Mouse (Mus musculus) retina, adult 2 months (tissue): ENCODE measurements around the gene Ldhal6b.
"Not testable (repeated sequence)": the region's sequence is repeated elsewhere in the genome, so short reads cannot be mapped to it uniquely, and the experiment has no call there.

Experiments
- DNase-seq: peaks from one replicate; pipeline ENCODE4 v3.0.0-alpha.2; 2012; ENCODE audit warnings: low read depth, low spot score

Gene Ldhal6b

DNA sequence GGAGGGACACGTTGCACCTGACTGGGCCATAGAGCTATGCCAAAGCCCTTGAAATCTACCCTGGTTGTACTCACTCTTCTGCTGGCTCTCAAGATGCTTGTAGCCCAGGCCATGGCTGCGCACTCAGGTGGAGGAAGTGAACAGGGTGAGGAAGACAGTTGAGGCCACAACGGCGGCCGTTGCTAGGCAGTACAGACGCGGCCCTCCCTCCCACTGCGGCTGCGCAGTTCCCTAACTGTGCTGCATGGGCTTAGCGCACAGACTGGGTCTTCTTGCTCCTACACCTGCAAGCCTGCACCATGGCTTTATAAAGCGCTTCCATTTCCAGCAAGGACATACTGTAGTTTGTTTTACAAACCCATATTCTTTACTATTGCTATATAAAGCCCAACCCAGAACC, at the start of gene Ldhal6b:
TSS of gene Ldhal6b (minus strand) at position 223 of the 400 bp plus-strand sequence.
- DNase-seq = no peak

DNA sequence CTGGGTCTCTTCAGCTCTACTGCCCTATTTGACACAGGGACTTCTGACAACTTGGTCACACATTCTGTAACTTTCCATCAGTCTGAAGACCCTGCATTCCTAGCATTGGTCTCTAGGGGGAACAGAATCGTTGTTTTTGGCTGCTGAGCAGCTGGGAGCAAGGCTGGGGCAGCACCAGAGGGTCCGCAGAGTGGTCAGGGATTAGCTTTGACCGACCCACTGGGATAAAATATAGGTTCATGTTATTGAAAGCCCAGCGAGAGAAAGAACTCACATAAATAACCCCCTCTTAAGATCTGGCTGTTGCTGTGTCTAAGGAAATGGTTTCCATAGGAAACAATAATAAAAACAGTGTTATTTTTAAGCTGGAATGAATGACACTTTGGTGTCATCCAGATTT, 48.6 kb upstream of the Ldhal6b start:
- no peak for DNase-seq

DNA sequence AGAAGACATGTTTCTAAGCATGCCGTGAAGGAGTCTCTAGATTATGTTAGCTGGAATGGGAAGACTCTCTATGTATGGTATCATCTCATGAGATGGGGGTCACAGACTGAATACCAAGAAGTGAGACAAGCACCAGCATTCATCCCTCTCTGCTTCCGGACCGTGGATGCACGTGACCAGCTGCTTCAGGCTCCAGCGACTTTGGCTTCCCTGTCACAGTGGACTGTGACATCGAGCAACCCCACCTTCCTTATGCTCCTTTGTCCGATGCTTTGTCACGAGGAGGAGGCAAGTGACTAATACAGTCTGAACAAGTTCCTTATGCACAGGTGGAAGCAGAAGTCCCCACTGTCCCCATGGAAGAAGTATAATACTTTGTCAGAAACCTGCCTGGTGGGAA, 48.2 kb upstream of the Ldhal6b start:
- no peak for DNase-seq

DNA sequence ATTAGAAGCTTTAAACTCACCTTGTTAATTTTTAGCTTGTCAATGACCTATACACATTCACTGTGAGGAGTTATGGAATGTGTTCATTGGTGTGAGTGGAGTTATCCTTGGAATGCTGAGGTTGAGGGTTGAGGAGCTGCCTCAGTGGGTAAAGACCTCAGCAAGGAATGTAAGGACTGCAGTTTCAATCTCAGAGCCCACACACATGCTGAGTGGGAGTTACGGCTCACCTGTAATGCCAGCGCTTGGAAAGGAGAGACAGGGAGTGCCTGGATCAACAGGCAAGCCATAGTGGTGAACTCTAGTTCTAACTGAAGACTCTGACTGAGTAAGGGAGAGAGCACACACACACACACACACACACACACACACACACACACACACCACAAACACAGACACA, 45.3 kb upstream of the Ldhal6b start:
- DNase-seq = no peak

DNA sequence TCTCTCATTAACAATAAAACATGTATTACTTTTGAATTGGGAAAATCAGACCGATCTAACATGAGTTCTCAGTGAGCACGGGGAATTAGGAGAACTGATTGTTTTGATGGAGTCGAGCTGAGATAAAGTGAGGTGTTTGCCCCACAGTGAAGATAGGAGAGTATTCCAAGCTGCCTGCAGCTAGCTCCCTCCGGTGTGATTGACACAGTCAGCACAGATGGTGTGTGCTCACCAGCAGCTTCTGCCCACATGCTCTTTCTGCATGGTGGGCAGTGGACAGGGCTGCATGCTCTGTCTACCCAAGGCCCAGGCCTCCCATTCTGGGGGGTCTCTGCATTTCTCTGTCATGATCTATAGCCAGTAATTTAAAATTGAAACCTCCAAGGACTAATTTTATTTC, 35.1 kb upstream of the Ldhal6b start:
- no peak for DNase-seq

DNA sequence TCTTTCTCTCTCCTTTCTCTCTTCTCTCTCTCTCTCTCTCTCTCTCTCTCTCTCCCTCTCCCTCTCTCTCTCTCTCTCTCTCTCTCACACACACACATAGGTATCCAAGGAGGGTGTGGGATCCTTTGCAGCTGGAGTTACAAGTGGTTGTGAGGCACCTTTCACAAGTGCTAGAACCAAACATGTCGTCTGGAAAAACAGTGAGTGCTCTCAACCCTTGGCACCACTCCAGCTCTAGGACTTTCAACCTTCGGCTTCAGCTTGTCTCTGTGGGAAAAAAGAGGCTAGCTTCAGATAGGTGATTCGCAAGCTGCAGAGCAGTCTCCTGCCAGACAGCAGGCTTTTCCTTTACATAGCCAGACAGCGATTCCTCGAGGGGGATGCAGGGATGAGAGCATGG, 25.2 kb upstream of the Ldhal6b start:
- DNase-seq = no peak

DNA sequence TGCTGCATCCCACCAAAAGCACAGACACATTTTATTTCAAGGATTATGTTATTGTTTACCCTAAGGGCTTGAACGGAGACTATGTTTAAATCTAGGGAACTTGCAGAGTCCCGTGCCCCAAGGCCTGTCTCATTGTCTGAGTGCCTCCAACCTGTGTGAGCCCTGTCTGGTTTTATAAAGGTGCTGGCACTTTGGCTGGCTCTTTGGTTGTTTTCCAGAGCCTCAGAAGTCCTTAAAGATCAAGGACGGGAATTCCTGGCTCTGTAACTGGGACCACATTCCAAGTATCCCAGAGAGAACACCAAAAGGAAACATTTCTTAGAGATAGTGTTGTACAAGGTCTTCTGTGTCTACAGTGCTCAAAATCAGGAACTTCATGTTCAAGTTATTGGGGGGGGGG, 24.7 kb upstream of the Ldhal6b start:
- no peak for DNase-seq

DNA sequence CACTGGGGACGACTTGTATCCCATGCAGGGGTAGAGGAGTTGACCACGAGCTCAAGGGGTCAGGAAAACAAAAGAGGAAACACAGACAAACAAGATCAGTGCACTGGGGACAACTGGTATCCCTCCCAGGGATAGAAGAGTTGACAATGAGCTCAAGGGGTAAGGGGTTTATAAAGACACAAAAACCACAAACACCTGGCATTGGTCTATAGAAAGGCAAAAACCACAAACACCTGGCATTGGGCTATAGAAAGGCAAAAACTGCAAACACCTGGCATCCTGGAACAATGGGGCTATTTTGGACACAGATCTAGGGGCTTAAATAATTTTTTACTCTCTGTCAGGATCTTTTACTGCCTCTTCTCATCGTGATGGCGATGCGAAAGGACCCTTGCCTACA, 23.8 kb upstream of the Ldhal6b start:
- DNase-seq = not testable (repeated sequence)

DNA sequence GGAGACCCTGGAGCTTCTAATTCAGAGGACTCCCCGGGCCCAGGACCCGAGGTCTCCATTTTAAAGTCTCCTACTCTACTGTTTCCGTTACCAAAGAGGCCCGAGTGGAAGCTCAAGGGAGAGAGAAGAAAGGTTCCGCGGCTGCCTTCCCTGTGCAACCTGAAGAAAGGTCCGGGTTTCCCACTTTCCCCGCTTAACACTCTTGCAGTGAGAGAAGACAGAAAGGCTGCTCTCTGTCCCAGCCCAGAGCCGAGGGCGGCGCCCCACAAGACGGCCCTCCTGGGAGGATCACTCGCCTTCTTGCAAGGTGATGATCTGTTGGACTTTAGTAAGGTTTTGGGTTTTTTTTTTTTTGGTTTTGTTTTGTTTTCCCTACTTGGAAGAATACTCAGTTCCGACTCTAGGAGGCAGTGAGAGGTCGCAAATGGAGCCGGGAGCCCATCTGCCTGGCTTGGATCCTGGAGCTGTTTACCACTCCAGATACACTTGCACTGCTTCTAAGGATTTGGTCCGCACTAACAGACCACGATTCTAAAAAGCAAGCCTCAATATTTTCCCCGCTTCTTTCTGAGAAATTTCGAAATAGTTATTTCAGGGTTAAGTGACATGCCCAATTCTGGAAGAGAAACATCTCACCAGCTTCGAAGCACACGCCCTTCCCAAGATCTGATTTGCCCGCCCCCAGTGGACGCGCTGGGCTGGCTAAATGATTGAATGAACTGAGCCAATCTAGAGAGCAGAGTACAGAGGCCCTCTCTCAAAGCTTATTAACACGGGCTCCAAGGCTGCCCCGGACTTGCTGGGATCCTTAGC, 21.8 kb upstream of the Ldhal6b start, which contains the start of gene Tmem242:
TSS of gene Tmem242 (minus strand) at position 101 of the 813 bp plus-strand sequence.
- DNase-seq = peak; percentile 95

DNA sequence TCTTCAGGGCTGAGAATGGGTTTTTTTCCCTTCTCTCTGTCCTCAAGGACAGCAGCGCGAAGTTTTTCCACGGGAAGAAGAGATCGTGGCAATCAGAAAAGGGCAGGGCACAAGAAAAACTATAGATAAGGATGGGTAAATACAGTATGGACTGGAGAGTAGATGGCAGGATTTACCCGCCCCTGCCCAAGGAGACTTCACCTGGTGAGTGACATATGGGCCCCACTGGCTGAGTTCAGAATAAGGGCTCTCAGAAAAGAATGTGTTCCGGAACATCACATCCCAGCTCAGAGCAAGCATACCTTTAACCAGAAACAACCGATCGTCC, 21.2 kb upstream of the Ldhal6b start:
- no peak for DNase-seq

DNA sequence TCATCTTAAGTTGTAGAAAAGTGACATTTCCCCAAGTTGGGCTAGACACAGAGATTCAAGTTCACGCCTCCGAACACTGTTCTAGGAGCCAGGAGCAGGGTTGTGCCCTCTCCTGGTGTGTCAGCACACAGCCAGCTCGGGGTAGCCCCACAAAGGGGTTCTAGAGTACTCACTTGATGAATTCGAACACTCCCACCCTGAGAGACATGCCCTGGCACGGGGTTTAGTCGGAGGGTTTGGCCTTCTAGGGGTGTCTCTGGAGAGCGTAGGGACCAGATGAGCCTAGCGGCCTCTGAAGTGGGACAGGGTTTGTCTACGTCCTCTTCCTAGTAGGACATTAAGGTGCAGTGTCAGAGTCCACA, 11.2 kb upstream of the Ldhal6b start:
- no peak for DNase-seq

DNA sequence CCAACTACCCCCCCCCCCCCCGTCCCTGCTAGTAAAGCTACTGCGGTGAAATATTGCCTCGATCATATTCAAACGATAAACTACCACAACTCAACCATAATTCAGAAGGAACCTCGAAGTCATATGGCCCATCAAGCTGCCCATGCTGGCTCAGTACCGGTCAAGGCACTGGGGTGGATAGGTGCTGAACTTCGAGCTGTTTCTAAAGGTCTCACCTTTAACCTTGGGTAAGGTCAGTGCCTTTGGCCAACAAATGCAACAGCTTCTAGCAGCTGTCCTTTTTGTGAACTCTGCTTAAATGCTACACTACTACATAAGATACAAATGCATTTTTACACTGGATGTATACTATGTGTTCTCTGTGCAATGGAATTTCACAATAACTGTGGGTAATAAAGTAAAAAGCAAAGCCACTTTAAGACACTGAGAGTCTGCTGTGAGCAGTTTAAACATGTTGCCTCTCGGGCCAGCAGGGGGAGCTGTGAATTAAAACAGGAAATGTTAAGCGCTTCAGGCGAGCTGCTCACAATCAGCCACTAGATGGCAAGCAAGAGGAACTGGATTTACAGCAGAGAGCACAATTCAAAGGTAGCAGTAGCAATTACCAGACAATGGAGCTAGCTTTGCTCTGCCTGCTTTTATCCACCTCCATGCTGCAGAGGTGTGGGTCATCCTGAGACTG, 10.7 kb upstream of the Ldhal6b start:
- peak; percentile 81 for DNase-seq

DNA sequence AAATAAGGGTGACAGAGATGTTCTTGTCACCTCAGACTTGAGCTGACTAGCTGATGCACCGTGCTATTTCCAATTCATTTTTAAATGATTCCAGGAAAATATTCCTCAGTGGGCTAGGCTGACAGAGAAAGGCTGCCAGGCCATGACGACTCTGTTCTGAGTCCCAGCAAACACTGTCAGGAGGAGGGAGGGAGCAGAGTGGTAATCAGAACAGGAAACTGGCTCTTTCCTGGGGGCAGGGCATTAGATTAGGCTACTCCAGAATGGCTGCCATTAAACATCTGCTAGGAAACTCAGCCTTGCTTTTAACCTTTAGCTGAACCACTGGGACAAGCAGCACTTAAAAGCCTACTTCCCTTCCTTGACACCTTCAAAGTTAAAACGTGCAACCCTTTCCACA, 6.6 kb upstream of the Ldhal6b start:
- no peak for DNase-seq

DNA sequence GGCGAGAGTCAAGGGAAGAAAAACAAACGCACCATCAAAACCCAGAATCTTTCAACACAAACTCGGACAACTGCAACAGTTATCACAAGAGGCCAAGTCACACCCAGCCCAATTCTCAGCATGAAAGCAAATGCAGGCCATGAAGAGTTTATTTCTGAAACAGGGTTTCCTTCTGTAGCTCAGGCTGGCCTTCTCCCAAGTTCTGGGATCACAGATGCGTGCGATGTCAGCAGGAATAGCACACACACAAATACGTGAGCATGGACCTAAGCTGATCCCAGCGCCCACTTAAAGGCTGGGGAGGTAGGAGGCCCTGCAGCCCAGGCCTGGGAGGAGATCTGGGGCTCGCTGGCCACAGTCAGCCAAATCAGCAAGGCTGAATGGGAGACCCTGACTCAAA, 5.6 kb upstream of the Ldhal6b start:
- DNase-seq = no peak

DNA sequence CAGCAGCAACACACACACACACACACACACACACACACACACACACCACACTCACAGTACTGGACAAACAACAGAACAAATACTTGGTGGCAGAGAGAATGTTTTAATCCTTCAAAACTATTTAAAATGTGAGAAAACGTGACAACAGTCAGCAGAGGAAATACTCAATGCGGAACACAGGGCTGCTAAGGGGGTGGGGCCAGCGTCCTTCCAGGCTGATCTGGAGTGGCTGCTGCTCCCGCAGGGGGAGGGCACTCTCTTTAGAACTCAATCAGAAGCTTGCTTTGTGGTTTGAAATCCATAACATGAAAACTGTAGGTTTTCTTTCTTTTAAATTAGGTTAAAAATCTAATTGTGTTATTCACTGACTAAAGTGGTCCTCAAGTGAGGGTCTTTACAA, 3.3 kb upstream of the Ldhal6b start:
- DNase-seq = no peak

DNA sequence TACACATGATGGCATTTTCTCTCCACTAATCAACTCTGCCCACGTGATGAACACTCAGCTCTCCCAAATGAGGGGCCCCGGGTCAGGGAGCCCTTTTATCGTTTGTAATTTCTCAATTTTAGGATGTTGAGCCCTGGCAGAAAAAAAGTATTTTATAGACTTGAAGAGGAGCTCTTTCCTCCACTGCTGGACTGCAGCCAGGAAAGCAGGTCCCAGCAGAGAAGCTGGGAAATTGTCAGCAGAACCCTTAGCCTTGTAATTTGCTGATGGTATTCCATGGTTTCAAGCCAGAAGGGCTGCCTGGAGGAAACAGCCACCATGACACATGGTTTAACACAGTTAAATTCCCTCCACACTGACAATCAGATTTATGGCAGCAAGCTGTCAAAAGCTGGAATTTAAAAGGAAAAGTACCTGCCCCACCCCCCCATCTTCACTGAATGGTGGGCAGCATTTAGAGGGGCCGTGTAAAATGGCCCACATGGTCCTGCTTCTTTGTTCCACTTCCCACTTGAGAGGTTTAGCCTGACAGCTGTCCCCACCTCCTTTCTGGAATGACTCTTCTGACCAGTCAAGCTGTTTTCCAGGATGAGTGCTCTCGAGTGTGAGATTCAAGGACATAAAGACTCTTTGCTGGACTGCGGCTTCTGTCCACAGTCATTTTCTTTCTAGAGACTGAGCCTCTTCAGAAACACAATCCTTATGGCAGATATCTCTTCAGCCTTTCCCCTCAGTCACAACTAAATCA, 1.4 kb upstream of the Ldhal6b start:
- no peak for DNase-seq

DNA sequence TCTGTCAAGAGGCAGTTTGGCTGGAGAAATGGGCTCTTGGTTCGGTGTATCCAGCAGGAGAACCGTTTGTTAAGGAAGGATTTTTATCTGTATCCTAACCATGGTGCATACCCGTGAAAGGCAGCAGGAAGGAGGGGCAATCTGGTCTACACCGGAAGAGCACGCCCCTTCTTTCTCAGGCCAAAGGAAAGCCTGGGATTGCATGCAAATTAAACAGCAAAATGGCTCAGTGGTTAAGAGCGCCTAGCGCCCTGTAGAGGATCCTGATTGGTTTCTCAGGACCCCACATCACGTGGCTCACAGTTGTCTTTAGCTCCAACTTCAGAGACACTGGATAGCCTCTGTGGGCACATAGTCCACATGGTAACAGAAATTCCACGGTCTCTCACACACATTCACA, 489 bp upstream of the Ldhal6b start:
- DNase-seq = no peak

DNA sequence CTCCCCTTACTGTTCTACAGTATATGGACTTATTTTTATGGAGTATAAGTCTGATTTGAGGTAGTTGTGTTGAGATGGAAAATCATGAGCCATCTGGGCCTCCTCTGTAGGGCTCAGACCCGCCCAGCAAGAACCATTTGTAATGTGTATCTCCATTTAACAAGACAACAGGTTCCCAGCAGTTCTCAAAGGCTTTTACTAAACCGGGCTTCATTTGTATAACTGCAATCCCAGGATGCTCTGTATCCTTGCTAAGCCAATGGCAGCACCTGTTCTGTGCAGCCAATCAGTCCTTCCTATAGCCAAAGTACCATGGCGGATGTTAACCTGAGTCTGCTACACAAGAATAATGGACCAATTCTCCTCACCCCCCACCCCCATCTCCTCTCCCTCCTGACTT, 2.0 kb downstream of the Ldhal6b start:
- no peak for DNase-seq

DNA sequence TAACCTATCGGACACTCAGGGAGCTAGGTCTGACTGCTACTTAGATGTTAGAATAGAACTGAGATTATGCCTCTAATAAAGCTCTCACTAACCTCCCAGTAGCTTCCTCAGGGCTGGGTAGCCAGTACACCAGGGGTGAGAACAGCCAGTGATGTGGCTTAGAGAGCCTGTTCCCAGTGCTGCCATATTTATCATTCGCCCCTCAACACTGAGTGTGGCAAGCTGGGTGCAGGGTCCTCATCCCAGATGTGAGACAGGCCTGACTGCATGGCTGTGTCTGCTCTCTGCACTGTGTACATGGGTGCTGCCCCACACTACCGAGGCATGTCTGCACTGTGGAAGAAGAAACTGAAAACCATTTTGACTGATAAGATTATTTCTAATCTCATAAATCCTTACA, 4.5 kb downstream of the Ldhal6b start:
- DNase-seq = no peak

DNA sequence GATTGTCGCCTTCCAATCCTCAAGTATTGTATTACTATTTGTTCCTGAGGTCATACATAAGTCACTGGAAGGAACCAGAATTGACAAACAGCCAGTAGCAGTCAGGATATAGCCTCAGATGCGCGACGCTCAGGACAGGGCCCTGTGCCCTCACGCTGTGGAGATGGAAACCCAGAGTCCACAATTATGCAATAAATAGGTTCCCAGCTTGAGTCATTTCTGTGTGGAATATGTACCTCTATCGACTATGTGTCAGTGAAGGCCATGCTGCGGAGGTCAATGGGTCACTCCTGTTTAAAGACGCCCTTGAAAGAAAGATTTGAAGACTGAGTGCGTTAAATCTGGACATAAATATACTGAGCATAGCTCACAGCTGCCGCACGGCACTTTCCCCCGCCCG, 5.2 kb downstream of the Ldhal6b start:
- no peak for DNase-seq

DNA sequence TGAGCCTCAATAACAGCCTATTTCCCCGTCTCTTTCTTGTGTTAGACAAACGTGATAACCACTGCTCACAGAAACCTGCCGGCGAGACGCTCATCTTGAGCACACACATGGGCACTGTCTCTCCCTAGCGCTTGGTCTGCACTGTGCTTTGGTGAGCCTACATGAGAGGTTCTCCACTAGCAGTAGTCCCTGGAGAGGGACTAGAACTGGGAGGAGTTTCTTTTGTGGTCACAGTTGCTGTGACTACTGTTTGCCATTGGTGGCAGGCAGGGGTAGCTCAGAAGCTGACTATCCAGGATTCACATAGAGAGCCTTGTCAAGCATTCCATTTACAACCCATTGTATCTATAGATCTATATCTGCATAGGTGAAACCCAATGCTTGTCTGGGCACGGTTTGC, 5.8 kb downstream of the Ldhal6b start:
- DNase-seq = no peak

DNA sequence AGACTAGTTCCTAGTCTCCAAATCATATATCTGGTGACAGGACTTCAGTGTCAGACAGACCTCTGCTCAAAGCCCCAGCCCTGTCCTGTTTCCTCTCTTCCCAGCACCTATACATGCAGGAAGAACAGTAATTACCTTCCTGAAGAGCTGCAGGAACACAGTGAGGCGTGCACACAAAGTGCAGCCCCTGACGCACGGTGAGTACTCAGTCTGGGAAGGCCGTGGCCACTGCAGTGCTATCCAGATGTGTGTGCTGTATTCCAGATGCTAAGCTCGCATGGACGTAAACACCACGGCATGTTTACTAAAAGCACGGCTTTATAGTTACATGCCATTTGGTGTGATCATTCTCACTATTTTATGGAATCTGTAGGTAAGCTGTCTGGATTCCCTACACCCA, 6.3 kb downstream of the Ldhal6b start:
- DNase-seq = no peak

DNA sequence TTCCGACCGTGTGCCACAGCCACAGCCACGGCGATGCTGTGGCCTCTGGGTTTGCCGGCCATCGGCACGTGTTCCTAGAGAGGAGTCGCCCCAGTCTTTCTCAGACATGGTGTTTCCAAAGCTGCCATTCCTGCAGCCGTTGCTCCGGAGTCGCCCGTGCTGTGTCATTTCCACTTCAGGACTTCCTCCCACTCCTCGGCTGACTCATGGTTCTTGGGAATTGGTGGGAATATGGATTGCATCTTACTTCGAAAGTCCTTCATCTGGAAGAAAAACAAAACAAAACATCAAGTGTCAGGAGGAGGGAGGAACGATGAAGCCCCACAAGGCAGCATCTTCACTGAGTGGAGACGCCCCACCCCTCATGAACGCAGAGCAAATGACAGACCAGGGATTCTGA, 7.4 kb downstream of the Ldhal6b start:
- no peak for DNase-seq
